Mouse (Mus musculus) left cerebral cortex, postnatal 4 days (tissue): ENCODE measurements around the gene Sec61a1. TPM values are rescaled to one million over a fixed set of nuclear protein-coding genes. Genes with fewer than 3 reads are reported as not detected.

Experiments used
- DNase-seq: peaks from one replicate; pipeline ENCODE4 v3.0.0-alpha.2; 2022
- intact Hi-C: fragments of 180-260 bp; cut with DNase I; formaldehyde crosslinking; loops from one replicate; pipeline ENCODE4 v1.15.1; 2025
- total RNA-seq, 2 experiments: library from RNA; stranded (reverse); gene quantifications; 2 replicates each; pipeline ENCODE4 v1.2.3; 2021

The Sec61a1 gene
- total RNA-seq, 2 experiments from 2014 or later, result 130 to 133 TPM

DNA sequence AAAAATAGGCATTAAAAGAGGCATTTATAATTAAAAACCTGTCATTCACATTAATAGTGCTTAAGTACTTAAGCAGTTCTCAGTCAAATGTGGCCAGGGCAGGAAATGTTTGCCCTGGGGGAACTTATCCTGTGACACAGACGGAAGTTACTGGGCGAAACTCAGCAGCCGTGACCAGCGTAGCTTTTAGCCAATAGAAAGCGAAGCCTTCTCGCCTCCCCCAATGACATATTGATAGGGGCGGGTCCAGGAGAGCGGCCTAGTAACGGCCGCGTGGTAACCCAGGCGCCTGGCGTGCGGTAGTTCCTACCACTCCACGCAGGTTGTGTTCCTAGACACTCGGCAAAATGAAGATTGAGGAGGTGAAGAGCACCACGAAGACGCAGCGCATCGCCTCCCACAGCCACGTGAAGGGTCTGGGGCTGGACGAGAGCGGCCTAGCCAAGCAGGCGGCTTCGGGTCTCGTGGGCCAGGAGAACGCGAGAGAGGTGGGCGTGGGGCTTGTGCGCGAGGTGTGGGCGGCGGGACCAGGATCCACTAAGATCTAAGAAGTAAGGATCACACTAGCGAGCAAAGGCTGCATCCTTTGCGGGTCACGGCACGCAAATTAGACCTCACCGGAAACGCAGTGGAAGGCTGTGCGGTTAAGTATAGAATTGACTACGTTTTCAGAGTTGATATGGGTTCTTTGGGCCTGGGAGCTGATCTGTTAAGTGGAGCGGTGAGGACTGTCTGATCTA lies 53.4 kb downstream of the Sec61a1 start, which contains the start of gene Ruvbl1:
Ruvbl1 (plus strand) TSS at position 229 of the 740 bp plus-strand sequence.
- DNase-seq, result peak; percentile 92
- intact Hi-C loops, result no loop called here

- no peak for DNase-seq
- intact Hi-C loops, result no loop called here
Measured at GRCm38 (mm10) chr6:88454545-88454944, 64.2 kb downstream of the Sec61a1 start.

Other genes with a start within 250 kb of the Sec61a1 start
- gene Eefsec, start 72.4 kb downstream of the Sec61a1 start, total RNA-seq, result 10 to 100 TPM; 23.3 to 24.0 TPM
- gene Ruvbl1, start 53.5 kb downstream of the Sec61a1 start, total RNA-seq, result 10 to 100 TPM; 41.2 to 46.3 TPM
- gene Kbtbd12, start 119.0 kb upstream of the Sec61a1 start, total RNA-seq, result under 1 TPM in 1 of 2 experiments, not detected in 1; 0.32 TPM
- gene Mgll, start 205.5 kb upstream of the Sec61a1 start, total RNA-seq, result 10 to 100 TPM; 32.9 to 40.7 TPM